Mouse (Mus musculus) intestine, embryonic 16.5 days (tissue): ENCODE measurements around the gene Noa1. TPM values are rescaled to one million over a fixed set of nuclear protein-coding genes. Genes with fewer than 3 reads are reported as not detected.

Experiments
- ATAC-seq: fragments of 200-750 bp; cut with Nextera tagmentation; 2 replicates; pipeline ENCODE4 v1.8.0; 2017; ENCODE audit warnings: moderate TSS enrichment, moderate library complexity
- H3K27ac ChIP-seq: fragments of 300-500 bp; sonication (generic); 2 replicates; pipeline ENCODE4 v1.5.1; 2014; ENCODE audit warnings: mild to moderate bottlenecking, low read length
- H3K27me3 ChIP-seq: fragments of 300-500 bp; sonication (generic); replicated peaks from 2 replicates; pipeline ENCODE4 v1.6.1; 2014; ENCODE audit warnings: low read length, control low read depth, mixed read lengths; ENCODE audit not compliant: control insufficient read depth, insufficient read depth
- H3K36me3 ChIP-seq: fragments of 300-500 bp; sonication (generic); 2 replicates; pipeline ENCODE4 v1.6.1; 2014; ENCODE audit warnings: low read length, control low read depth; ENCODE audit not compliant: control insufficient read depth, insufficient read depth
- H3K4me1 ChIP-seq: fragments of 300-500 bp; sonication (generic); 2 replicates; pipeline ENCODE4 v1.6.1; 2014; ENCODE audit warnings: low read length, control low read depth, mixed read lengths; ENCODE audit not compliant: control insufficient read depth, insufficient read depth
- H3K4me2 ChIP-seq: fragments of 300-500 bp; sonication (generic); 2 replicates; pipeline ENCODE4 v1.6.1; 2014; ENCODE audit warnings: low read depth, low read length, control low read depth
- H3K4me3 ChIP-seq: fragments of 300-500 bp; sonication (generic); 2 replicates; pipeline ENCODE4 v1.5.1; 2014; ENCODE audit warnings: mild to moderate bottlenecking, low read length
- H3K9ac ChIP-seq: fragments of 300-500 bp; sonication (generic); 2 replicates; pipeline ENCODE4 v1.6.1; 2014; ENCODE audit warnings: low read depth, low read length
- H3K9me3 ChIP-seq: fragments of 300-500 bp; sonication (generic); 2 replicates; pipeline ENCODE4 v1.6.1; 2016; ENCODE audit warnings: low read length, control low read depth; ENCODE audit not compliant: control insufficient read depth
- WGBS: fragments of 180-500 bp; shearing (Covaris S2); extraction: QIAGEN DNeasy Blood & Tissue Kit; methylation state at CpG from one replicate; pipeline ENCODE4 v1.1.7; 2014; 5-methylcytosine and 5-hydroxymethylcytosine counted together
- polyA plus RNA-seq: library from polyadenylated mRNA; unstranded; fragments of >200 nt; fragmentation: Nextera tagmentation; extraction: Ambion mirVana; gene quantifications from 2 replicates; pipeline ENCODE4 v1.2.1, GENCODE M21; 2015

The Noa1 gene
- polyA plus RNA-seq, 1 experiment from 2014 or later: 30.9 TPM

DNA sequence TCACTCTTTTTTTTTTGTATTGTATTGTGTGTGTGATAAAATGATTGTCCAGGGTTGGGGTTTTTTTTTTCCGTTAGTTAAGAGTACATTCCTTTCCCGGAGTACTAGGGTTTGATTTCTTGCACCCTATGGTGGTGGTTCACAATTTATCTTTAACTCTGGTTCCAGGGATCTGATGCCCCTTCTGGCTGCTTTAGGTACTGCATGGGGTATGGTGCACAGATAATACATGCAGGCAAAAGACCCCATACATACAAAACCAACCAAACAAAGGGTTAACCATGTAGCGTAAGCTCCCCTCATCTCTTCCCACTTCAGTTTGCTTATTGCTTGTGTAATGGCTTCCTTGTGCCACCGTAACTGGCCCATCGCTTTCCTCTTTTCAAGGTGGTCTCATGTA, 33.9 kb downstream of the Noa1 start:
- no peaks in the 10 kb centered on the region for H3K27me3 ChIP-seq
- H3K9me3 ChIP-seq: no peaks in the 10 kb centered on the region
- peaks cover 10% of the 10 kb centered on the region for H3K4me1 ChIP-seq
- no peak overlapping the region for H3K4me2 ChIP-seq
- no peak overlapping the region for H3K27ac ChIP-seq
- H3K36me3 ChIP-seq: peaks cover 3% of the 10 kb centered on the region
- whole genome bisulfite sequencing: 93% methylated on average over 5 of the region's 5 CpGs
- no peak overlapping the region for H3K9ac ChIP-seq
- H3K4me3 ChIP-seq: no peak overlapping the region
- no peak for ATAC-seq

DNA sequence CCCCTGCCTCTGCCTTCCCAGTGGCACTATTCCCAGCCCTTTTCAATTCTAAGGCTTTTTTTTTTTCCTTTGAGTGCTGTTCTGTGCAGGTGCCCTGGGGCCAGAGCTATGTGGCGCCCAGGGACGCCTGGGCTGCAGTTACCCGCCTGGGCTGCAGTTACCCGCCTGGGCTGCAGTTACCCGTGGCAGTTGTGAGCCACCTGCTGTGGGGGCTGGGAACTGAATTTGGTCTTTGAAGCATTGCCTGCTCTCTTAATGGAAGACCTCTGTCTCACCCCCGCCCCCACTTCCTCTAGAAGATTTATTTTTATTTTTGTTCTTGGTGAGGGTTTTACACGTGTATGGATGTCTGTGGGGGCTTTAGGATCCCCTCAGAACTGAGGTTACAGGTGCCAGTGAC, 36.7 kb downstream of the Noa1 start:
- H3K4me2 ChIP-seq: no peak overlapping the region
- H3K4me3 ChIP-seq: no peak overlapping the region
- no peak overlapping the region for H3K27ac ChIP-seq
- H3K36me3 ChIP-seq: peaks cover 13% of the 10 kb centered on the region
- no peak for ATAC-seq
- H3K4me1 ChIP-seq: peaks cover 13% of the 10 kb centered on the region
- WGBS: 69% methylated on average over 7 of the region's 7 CpGs
- no peak overlapping the region for H3K9ac ChIP-seq
- no peaks in the 10 kb centered on the region for H3K9me3 ChIP-seq
- no peaks in the 10 kb centered on the region for H3K27me3 ChIP-seq

DNA sequence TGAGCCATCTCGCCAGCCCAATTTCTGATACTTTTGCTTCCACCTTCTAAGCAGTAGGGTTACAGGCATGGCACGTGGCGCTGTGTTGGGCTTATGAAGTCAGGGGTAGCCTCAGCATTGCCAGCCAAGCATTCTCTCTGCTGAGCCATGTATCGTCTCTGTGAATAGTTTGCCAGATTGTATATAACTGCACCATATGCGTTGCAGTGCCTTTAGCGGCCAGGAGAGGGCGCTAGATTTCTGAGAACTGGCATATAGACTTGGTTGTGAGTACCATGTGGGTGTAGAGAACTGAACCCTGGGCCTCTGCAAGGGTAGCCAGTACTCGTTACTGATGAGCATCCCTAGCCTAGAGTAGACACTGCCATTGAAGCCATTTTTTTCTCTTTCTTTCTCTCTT, 40.5 kb downstream of the Noa1 start:
- no peaks in the 10 kb centered on the region for H3K9me3 ChIP-seq
- H3K27me3 ChIP-seq: no peaks in the 10 kb centered on the region
- H3K9ac ChIP-seq: no peak overlapping the region
- WGBS: 76% methylated on average over 8 of the region's 8 CpGs
- H3K4me3 ChIP-seq: no peak overlapping the region
- H3K27ac ChIP-seq: no peak overlapping the region
- H3K36me3 ChIP-seq: peaks cover 9% of the 10 kb centered on the region
- peaks cover 17% of the 10 kb centered on the region for H3K4me1 ChIP-seq
- no peak for ATAC-seq
- H3K4me2 ChIP-seq: no peak overlapping the region

DNA sequence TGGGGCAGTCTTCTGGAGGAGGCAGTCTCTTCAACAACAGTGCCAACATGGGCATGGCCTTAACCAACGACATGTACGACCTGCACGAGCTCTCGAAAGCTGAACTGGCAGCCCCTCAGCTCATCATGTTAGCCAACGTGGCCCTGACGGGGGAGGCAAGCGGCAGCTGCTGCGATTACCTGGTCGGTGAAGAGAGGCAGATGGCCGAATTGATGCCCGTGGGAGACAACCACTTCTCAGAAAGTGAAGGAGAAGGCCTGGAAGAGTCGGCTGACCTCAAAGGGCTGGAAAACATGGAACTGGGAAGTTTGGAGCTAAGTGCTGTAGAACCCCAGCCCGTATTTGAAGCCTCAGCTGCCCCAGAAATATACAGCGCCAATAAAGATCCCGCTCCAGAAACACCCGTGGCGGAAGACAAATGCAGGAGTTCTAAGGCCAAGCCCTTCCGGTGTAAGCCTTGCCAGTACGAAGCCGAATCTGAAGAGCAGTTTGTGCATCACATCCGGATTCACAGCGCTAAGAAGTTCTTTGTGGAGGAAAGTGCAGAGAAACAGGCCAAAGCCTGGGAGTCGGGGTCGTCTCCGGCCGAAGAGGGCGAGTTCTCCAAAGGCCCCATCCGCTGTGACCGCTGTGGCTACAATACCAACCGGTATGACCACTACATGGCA, 41.8 kb downstream of the Noa1 start:
- no peak overlapping the region for H3K27ac ChIP-seq
- no peaks in the 10 kb centered on the region for H3K27me3 ChIP-seq
- no peak for ATAC-seq
- peaks cover 9% of the 10 kb centered on the region for H3K36me3 ChIP-seq
- H3K9me3 ChIP-seq: no peaks in the 10 kb centered on the region
- no peak overlapping the region for H3K9ac ChIP-seq
- H3K4me2 ChIP-seq: no peak overlapping the region
- WGBS: 94% methylated on average over 30 of the region's 30 CpGs
- H3K4me1 ChIP-seq: 0 out of 2 replicates have a peak, but pooled peaks cover 9% of the 10 kb centered on the region
- H3K4me3 ChIP-seq: no peak overlapping the region

DNA sequence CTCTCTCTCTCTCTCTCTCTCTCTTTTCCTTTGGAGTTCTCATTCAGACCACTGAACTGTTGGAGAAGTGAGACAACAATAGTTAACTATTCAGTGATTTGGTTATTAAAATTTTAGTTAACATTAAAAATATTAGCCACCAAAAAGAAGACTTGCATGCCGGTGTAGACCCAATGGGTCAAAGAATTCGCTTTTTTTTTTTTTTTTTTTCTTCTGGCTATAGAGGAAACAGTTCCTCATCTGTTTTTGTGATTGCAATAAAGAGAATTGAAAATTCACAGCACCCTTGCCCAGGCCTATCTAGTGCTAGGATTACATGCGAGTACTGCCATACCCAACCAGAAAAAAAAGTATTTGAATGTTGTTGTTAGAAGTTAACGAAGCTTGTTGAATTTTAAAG, 42.4 kb downstream of the Noa1 start:
- H3K4me3 ChIP-seq: peak overlapping the region; percentile 91
- H3K9me3 ChIP-seq: no peaks in the 10 kb centered on the region
- H3K27me3 ChIP-seq: no peaks in the 10 kb centered on the region
- H3K27ac ChIP-seq: no peak overlapping the region
- peak overlapping the region; percentile 66 for H3K4me2 ChIP-seq
- H3K4me1 ChIP-seq: 0 out of 2 replicates have a peak, but pooled peaks cover 9% of the 10 kb centered on the region
- 70% methylated on average over 4 of the region's 4 CpGs for WGBS
- ATAC-seq: no peak
- H3K9ac ChIP-seq: no peak overlapping the region
- peaks cover 9% of the 10 kb centered on the region for H3K36me3 ChIP-seq

DNA sequence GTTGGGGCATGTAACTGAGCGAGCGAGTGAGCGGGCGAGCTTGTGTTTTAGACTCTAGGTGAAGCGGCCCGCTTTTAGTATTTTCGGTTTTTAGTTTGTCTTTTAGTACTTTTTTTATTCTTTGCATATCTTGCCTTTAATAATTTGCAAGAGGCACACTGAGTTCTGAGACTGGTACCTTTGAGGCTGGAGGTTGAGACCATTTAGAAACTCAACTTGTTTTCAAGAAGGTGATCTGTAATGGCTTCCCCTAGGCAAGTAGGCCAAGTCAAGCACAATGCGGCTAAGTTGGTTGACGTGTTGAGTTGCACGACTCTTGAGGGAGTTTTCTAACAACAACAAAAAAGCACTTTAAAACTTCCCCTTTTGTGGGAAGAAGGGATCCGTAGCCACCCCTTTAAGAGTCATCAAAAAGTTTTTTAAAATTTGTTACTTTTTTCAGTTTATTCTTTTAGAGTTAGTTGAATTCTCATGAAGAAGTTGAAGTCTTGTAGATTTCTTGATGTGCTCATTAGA, 42.9 kb downstream of the Noa1 start:
- H3K9ac ChIP-seq: peak overlapping the region; percentile 93
- H3K27me3 ChIP-seq: no peaks in the 10 kb centered on the region
- no peak for ATAC-seq
- 2% methylated on average over 11 of the region's 11 CpGs for WGBS
- H3K27ac ChIP-seq: peak overlapping the region; percentile 97
- 0 out of 2 replicates have a peak, but pooled peaks cover 9% of the 10 kb centered on the region for H3K4me1 ChIP-seq
- peaks cover 9% of the 10 kb centered on the region for H3K36me3 ChIP-seq
- peak overlapping the region; percentile 91 for H3K4me3 ChIP-seq
- peak overlapping the region; percentile 66 for H3K4me2 ChIP-seq
- no peaks in the 10 kb centered on the region for H3K9me3 ChIP-seq

DNA sequence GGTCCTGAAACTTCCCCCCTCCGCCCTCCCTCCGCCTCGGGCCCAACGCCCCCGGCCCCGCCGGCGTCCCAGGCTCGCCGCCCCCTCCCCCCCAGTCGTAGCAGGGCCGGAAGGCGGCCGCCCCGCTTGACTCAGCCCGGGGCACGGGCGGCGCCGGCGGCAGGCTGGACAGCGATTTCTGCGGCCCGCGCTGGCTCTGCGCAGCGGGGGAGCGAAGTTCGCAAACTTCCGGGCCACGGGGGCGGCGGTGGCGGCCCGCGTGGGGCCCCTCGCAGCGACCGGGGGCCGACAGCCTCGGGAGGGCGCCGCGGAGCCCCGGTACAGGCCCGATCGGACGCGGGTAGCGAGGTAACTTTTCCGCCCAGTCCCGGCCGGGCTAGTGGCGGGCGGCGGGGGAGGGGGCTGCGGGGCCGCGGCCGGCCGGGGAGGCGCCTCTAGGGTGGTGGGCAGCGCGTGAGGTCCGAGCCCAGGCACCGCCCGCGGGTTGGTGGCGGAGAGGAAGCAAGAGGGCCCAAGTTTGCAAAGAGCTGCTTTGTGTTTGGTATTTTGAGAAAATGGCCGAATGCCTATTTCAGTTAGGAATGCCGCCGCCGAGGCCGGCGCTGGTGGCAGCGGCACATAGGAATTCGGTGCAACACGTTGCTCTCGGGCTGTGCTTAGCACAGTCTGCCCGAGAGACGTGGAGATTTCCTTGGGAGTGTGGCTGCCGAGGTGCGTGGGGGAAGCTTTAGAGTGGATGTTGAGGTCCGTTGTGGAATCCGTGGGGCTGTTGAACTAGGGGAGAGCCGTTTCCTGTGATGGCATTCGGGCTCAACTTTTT, 43.6 kb downstream of the Noa1 start:
- Histone ChIP-seq H3K4me1 (0 out of 2 replicates have a peak, but pooled peaks cover 9% of the 10 kb centered on the region), H3K4me3 (peak overlapping the region; percentile 91), H3K36me3 (peaks cover 9% of the 10 kb centered on the region), H3K27me3 (no peaks in the 10 kb centered on the region), H3K9ac (peak overlapping the region; percentile 93), H3K27ac (peak overlapping the region; percentile 97), H3K4me2 (peak overlapping the region; percentile 66), H3K9me3 (no peaks in the 10 kb centered on the region)
- peak; percentile 73 for ATAC-seq
- WGBS: 1% methylated on average over 76 of the region's 87 CpGs

DNA sequence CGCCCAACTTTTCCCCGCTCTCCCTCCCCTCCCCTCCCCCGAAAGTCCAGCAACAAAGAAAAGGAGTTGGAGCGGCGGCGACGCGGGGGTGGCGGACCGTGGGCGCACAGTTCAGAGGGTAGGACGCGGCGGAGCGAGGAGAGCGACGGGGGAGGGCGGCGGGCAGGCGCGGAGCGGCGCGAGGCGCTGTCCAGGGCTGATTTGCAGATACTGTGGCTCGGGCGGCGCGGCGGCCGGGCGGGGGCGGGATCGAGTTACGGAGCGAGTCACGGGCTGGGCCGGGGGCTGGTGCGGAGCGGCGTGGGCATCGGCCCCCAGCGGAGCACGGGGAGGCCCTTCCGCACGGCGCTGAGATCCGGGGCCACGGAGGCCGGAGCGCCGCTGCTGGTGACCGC, 44.2 kb downstream of the Noa1 start:
- under 1% methylated on average over 50 of the region's 53 CpGs for WGBS
- Histone ChIP-seq H3K4me3 (peak overlapping the region; percentile 91), H3K9ac (peak overlapping the region; percentile 93), H3K27me3 (no peaks in the 10 kb centered on the region), H3K27ac (peak overlapping the region; percentile 97), H3K36me3 (peaks cover 9% of the 10 kb centered on the region), H3K9me3 (no peaks in the 10 kb centered on the region), H3K4me1 (0 out of 2 replicates have a peak, but pooled peaks cover 9% of the 10 kb centered on the region), H3K4me2 (peak overlapping the region; percentile 66)
- ATAC-seq: peak; percentile 88

DNA sequence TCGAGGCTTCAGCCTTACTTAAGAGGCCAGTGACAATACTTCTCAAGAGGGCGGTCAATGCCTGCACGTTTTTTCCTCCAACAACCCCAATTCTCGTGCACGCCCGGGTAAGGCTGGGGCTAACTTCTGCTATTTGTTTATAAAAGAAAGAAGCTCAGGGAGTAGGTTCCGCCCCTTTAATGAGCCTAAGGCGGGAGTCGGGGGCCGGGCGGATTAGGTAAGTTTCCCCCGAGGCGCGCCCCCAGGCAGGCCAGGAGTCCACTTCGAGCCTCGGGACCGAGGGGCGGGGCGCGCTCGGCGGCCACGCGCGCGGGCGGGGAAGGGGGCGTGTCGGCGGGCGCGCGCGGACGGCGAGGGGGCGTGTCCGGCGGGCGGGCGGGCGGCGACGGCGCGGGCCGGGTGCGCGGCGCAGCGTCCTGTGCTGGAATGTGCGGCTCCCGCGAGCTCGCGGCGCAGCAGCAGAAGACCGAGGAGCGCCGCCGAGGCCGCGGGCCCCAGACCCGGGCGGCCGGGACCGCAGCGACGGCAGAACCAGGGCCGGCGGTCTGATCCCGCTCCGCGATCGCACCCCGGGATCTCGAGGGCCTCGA, 44.7 kb downstream of the Noa1 start, which contains the start of gene Rest:
Gene Rest (plus strand): TSS at position 411 of the 590 bp plus-strand sequence.
- under 1% methylated on average over 46 of the region's 78 CpGs for WGBS
- ATAC-seq: peak; percentile 90

More for the DNA sequence above, 44.7 kb downstream of the Noa1 start, which contains the start of gene Rest:
- peak within 1 kb of the TSS; percentile 91 for H3K4me3 ChIP-seq
- no peaks in the 10 kb centered on the region for H3K27me3 ChIP-seq
- H3K4me2 ChIP-seq: peak within 1 kb of the TSS; percentile 66
- 0 out of 2 replicates have a peak, but pooled peaks cover 6% of the 10 kb centered on the region for H3K4me1 ChIP-seq
- peak within 1 kb of the TSS; percentile 93 for H3K9ac ChIP-seq
- H3K27ac ChIP-seq: peak within 1 kb of the TSS; percentile 97
- H3K9me3 ChIP-seq: no peaks in the 10 kb centered on the region
- peaks cover 9% of the 10 kb centered on the region for H3K36me3 ChIP-seq
